Mouse (Mus musculus): ENCODE measurements around the gene Rhbdl1. TPM values are rescaled to one million over a fixed set of nuclear protein-coding genes. Genes with fewer than 3 reads are reported as not detected.

Gene Rhbdl1
- total RNA-seq, 2 experiments from 2014 or later, result 59.0 to 59.7 TPM

Small RNAs within 50 kb of the gene (microRNA-seq; reads per million reads assigned to microRNA genes)
- 3.4 to 5.0 reads per million in 2 experiments for gene Mir3082

Other genes with a start within 250 kb of the Rhbdl1 start
- 100 to 1,000 TPM; 176 to 196 TPM for gene Gng13, start 120.1 kb downstream of the Rhbdl1 start, total RNA-seq (2021)
- 1 to 10 TPM; 2.4 to 3.0 TPM for gene Chtf18, start 109.9 kb downstream of the Rhbdl1 start, total RNA-seq (2021)
- 10 to 100 TPM; 46.9 to 48.7 TPM for gene Rpusd1, start 109.6 kb downstream of the Rhbdl1 start, total RNA-seq (2021)
- under 1 TPM in 1 of 2 experiments, not detected in 1; 0.25 TPM for gene Mslnl, start 101.3 kb downstream of the Rhbdl1 start, total RNA-seq (2021)
- gene Msln, start 82.9 kb downstream of the Rhbdl1 start, total RNA-seq (2021), result 1 to 10 TPM; 2.2 to 3.8 TPM
- gene Narfl, start 63.5 kb downstream of the Rhbdl1 start, total RNA-seq (2021), result 10 to 100 TPM; 33.4 to 34.4 TPM
- gene Haghl, start 51.6 kb downstream of the Rhbdl1 start, total RNA-seq (2021), result 100 to 1,000 TPM; 109 to 122 TPM
- gene Ccdc78, start 50.7 kb downstream of the Rhbdl1 start, total RNA-seq (2021), result under 1 TPM in 1 of 2 experiments, not detected in 1; 0.21 TPM
- 10 to 100 TPM; 79.7 to 82.2 TPM for gene Fam173a, start 44.4 kb downstream of the Rhbdl1 start, total RNA-seq (2021)
- 1 to 10 TPM in 1 of 2 experiments, not detected in 1; 1.0 TPM for gene AC134908.4, start 41.6 kb downstream of the Rhbdl1 start, total RNA-seq (2021)
- gene Metrn, start 40.2 kb downstream of the Rhbdl1 start, total RNA-seq (2021), result 10 to 100 TPM; 72.5 to 86.7 TPM
- gene Fbxl16, start 28.2 kb downstream of the Rhbdl1 start, total RNA-seq (2021), result 100 to 1,000 TPM; 648 to 673 TPM
- gene Wdr24, start 13.7 kb downstream of the Rhbdl1 start, total RNA-seq (2021), result 10 to 100 TPM; 25.1 to 25.4 TPM
- gene Jmjd8, start 8.4 kb downstream of the Rhbdl1 start, total RNA-seq (2021), result 10 to 100 TPM; 55.9 to 57.6 TPM
- gene Stub1, start 3.9 kb downstream of the Rhbdl1 start, total RNA-seq (2021), result 100 to 1,000 TPM; 171 to 173 TPM
- gene Gm20683, start 4.5 kb upstream of the Rhbdl1 start, total RNA-seq (2021), result 10 to 100 TPM; 23.0 to 25.2 TPM
- gene Rhot2, start 7.6 kb upstream of the Rhbdl1 start, total RNA-seq (2021), result 10 to 100 TPM; 76.9 to 84.4 TPM
- 10 to 100 TPM; 29.8 to 31.4 TPM for gene Wdr90, start 24.2 kb upstream of the Rhbdl1 start, total RNA-seq (2021)
- 10 to 100 TPM; 21.1 to 22.2 TPM for gene Mcrip2, start 31.5 kb upstream of the Rhbdl1 start, total RNA-seq (2021)
- 10 to 100 TPM; 34.8 to 38.1 TPM for gene Mettl26, start 37.8 kb upstream of the Rhbdl1 start, total RNA-seq (2021)
- 1 to 10 TPM; 1.3 to 2.5 TPM for gene Wfikkn1, start 43.6 kb upstream of the Rhbdl1 start, total RNA-seq (2021)
- 10 to 100 TPM; 46.7 to 50.9 TPM for gene Rab40c, start 82.4 kb upstream of the Rhbdl1 start, total RNA-seq (2021)
- 100 to 1,000 TPM; 116 to 118 TPM for gene Pigq, start 107.6 kb upstream of the Rhbdl1 start, total RNA-seq (2021)
- gene Nhlrc4, start 107.7 kb upstream of the Rhbdl1 start, total RNA-seq (2021), result not detected
- under 1 TPM in 1 of 2 experiments, not detected in 1; 0.23 TPM for gene A930017K11Rik, start 115.3 kb upstream of the Rhbdl1 start, total RNA-seq (2021)
- 10 to 100 TPM; 47.0 to 51.6 TPM for gene Capn15, start 148.5 kb upstream of the Rhbdl1 start, total RNA-seq (2021)
- gene Rab11fip3, start 232.3 kb upstream of the Rhbdl1 start, total RNA-seq (2021), result 100 to 1,000 TPM in 1 of 2 experiments, 10 to 100 TPM in 1; 95.8 to 103 TPM